Mouse (Mus musculus) embryo, embryonic 10.5 days (tissue): Measurements from ENCODE around the gene Knstrn.

Experiments
- DNase-seq: peaks from one replicate; pipeline ENCODE4 v3.0.0-alpha.2; 2015; ENCODE audit warnings: low spot score

Knstrn gene

DNA sequence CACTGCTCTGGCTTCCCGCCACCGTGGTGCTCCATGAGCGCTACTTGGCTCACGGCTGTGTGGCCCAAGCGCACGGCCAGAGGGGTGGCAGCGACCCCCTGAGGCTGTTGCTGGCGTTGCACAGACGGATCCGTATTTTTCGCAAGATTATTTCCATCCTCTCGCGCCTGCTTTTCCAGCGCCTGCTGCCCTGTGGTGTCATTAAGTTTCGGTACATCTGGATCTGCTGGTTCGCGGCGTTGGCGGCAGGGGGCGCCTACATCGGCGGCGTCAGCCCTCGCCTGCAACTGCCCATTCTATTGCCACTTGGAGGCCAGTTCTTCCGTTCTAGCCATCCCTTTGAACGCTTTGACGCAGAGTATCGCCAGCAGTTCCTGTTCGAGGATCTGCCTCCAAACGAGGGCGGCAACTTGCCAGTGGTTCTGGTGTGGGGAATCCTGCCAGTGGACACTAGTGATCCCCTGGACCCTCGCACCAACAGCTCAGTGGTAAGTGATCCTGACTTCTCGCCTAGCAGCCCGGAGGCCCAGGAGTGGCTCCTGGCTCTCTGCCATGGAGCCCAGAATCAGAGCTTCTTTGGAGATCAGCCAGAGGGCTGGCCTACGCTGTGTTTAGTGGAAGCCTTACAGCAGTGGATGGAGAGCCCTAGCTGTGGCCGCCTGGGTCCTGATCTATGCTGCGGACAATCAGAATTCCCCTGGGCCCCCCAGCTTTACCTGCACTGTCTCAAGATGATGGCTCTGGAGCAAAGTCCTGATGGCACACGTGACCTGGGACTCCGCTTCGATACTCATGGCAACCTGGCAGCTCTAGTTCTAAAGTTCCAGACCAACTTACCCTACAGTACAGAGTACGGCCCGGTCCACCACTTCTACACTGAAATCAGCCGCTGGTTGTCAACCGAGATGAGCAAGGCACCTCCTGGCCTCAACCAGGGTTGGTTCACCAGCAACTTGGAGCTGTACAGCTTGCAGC is 23.0 kb upstream of the Knstrn start:
- peak; percentile 63 for DNase-seq

GRCm38 (mm10) chr2:118791591-118792258 is 22.1 kb upstream of the Knstrn start:
- DNase-seq, result no peak

DNA sequence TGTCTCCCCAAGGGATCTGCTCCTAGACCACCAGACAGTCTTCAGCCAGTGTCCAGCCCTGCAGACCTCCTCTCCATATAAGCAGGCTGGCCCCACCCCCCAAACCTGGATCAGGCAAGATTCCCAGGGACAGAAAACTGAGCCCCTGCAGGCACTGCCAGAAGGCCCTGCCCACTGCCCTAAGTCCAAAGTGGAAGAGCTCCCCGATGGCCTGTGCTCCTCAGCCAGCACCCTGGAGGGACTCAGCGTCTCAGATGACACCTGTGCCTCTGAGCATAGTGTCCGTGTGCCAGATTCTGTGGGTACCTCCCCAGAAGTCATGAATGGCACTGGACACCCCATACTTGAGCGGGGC is 21.6 kb upstream of the Knstrn start:
- no peak for DNase-seq

DNA sequence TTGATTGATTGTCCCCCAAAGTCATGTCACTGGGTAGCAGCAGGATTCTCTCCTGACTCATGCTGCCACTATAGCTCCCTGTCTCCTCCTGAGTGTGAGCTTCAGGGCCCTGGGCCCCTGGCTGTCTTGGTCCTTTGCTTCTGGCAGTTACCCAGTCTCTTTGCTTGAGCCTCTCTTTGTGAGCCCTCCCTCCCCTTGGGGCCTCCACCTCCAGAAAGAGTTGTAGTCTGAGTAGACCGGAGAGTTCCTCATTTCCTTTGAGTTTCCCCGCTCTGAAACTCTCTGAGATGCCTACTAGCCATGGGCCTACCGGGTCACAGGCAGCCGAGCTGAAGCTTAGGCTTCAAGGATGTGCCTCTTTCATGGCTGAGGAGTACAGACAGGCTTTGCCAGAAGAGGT is 20.2 kb upstream of the Knstrn start:
- no peak for DNase-seq

DNA sequence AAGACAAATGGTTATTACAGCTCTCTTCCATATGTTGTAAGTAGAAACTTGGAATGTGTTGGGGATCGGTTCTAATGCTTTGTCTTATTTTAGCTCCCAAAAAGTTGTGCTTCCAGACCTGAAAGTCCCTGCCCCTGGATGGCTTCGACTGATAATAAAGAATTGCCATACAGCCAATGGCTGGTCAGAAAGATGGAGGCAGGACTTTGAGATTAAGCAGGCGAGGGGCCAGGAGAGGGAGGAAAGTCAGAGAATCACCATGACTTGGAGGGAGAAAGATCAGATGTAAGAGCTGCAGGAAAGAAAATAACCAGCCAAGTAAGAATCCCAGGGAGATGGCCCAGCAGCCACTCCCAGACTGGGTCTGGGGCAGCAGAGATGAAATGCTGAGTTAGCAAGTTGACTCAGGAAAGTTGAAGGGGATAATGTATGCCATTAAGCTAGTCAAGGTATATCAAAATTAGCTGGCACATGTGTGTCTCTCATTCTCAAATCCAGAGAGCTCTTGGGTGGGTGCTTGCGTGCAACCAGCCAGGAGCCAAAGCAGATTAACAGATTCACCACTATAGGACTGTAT is 11.2 kb upstream of the Knstrn start:
- no peak for DNase-seq

DNA sequence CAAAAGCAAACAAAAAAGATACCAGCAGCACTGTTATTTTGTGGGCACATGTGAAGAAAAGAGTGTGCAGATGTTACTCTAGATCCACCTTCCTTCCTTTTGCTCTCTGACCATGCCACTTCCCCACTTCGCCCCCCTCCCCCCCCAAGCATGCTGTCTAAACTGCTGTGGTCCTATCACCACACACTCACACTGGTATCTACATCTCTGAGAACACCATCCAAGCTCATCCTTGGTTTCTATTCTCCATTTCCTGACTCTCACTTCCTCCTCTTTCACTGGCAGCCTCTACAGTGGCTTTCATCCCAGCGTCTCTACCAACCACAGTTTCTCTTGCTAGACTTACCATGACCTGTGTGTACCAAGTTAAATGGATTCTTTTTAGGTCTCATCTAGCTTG is 9.3 kb upstream of the Knstrn start:
- no peak for DNase-seq

- DNase-seq, result no peak
These were observed 8.7 kb upstream of the Knstrn start for GRCm38 (mm10) chr2:118805137-118805536.

GRCm38 (mm10) chr2:118805756-118806155 is 8.0 kb upstream of the Knstrn start:
- no peak for DNase-seq

DNA sequence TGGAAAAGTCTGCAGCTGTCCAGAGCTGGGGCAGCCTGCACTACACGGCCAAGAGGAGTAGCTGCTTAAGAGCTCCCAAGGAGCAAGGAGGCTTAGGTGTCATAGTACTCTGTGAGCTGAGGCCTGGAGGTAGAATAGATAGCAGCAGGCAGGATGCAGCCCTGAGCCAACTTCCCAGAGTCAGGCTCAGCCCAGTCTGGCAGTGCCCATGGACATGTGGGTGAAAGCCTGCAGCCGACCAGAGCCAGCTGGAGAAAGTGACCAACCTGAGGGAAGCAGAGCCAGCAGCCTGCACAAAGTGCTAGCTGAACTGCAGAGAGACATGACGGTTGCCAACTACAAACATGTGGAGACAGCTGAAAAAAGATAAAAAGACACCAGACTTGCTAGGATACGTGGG is 6.9 kb upstream of the Knstrn start:
- DNase-seq, result no peak

DNA sequence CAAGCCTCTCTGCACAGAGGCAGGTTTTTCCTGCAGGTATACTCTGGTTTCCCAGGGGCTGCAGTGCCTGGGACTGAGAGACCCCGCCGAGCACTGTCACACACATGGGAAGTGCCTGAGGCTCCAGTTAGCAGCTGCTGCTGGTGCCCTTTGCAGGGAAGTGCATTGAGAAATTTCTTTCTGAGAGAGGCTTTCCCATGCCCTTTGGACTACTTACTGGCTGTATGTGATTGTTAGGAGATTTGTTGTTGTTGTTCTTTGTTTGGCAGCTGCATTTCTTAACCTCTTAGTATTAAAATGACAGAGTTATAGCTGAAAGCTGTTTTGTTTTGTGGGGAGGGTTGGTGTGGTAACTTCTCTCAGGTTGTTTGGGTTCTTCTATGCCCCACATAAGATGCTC is 2.9 kb upstream of the Knstrn start:
- DNase-seq, result no peak

DNA sequence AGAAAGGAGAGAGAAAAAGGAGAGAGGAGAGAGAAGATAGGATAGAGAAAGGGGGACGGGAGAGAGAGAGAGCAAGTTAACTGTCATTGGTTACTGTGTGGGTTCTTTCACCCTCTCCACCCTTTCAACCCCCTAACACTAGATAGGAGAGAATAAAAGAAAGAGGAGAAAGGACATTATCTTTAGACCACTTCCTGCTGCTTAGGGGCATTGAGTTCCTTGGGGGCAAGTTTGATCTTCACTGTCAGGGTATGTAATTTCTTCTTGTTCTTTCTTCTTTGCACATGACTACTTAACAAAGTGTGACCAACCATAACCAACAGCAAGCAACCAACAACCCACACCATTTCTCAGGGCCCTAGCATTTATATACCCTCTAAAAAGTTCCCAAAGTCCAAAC is 1.1 kb upstream of the Knstrn start:
- no peak for DNase-seq

GRCm38 (mm10) chr2:118822800-118823199 is 9.0 kb downstream of the Knstrn start:
- no peak for DNase-seq

GRCm38 (mm10) chr2:118824396-118824795 is 10.6 kb downstream of the Knstrn start:
- DNase-seq, result no peak

GRCm38 (mm10) chr2:118829096-118829495 is 15.3 kb downstream of the Knstrn start:
- DNase-seq, result no peak

DNA sequence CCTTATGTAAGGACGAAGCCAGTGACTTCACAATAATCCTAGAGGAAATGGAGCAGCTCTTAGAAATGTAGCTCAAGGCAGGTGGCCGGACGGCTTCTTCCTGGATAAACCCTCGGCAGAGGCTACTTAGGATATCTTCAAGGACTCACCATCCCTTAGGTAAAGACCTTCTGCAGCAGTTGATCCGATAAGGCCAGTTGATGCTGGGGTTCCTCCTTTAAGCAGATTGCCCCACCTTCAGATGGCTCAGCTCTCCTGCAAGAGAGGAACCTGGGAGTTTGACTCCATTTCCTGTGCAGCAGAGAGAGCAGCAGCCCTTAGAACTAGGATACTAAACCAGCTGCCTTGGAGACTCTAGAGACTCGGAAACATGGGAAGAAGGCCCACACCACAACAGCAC is 20.3 kb downstream of the Knstrn start:
- DNase-seq, result no peak

- DNase-seq, result no peak
These were observed 21.3 kb downstream of the Knstrn start for GRCm38 (mm10) chr2:118835115-118835514.

DNA sequence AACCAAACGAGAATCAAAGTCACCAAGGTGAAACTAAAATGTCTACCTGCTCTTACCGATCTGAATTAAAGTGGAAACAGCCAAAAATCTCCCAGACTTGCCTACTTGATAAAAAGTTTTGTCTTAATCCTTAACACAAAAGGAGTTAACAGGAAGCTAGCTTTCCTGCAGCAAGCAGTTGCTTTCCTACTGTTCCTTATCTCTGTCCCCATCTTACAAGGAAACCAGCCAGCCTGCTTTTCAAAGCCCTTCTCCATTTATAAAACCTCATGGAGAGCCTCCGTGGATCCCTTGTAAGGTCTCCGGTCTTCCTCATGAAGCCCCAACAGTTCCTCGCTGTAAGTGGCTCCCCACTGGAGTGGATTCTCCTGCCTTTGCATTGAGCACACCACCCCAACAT is 24.5 kb downstream of the Knstrn start:
- DNase-seq, result no peak

DNA sequence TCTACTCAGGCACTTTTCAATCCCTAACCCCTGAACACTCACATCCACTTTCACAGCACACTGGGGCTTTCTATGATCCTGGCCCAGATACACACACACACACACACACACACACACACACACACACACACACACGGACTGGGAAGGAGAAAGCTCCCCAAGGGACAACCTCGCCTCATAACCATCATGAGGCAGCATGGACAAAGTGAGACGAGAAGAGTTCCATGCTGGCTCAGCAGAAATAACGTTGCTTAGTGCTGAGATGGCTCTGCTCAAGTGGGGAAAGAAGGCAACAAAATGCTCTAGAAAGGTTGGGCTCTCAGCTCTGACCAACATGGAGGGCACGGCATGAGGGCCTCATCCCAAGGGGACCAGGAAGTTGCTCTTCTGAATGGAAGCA is 27.4 kb downstream of the Knstrn start:
- no peak for DNase-seq

DNA sequence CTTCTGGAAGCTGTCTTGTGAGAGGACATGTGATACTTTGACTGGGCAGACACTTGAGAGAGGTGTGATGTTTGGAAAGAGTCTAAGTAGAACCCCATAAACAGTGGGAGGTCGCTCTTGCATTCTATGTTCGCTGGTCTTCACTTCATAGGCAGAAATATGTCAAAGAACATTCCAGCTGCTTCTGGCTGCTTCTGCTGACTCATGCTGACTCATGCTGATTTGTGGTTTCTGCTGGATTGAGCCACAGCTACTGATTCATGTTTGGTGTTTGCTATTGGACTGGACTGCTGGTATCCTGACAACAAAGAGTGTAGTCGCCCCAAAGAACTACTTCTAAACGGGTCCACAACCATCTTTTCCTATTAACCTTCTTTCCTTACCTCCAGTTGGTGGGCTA is 28.0 kb downstream of the Knstrn start:
- no peak for DNase-seq

DNA sequence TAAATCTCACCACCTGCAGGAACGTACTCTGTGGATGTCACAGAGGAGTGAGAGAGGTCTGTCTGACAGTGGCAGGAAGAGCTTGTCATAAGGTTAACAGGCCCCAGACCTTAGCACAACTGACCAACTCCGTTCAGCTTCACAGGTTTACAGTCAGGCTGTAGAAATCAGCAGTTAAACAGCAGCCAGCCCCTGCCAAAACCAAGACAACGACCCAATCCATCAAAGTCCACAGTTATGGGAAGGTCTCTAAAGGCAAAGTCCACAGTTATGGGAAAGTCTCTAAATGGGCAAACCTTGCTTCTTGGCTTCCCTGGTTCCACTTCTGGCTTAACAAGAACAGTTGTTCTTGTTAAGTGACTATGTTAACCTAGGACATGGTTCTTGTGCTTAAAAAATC is 30.6 kb downstream of the Knstrn start:
- DNase-seq, result no peak

DNA sequence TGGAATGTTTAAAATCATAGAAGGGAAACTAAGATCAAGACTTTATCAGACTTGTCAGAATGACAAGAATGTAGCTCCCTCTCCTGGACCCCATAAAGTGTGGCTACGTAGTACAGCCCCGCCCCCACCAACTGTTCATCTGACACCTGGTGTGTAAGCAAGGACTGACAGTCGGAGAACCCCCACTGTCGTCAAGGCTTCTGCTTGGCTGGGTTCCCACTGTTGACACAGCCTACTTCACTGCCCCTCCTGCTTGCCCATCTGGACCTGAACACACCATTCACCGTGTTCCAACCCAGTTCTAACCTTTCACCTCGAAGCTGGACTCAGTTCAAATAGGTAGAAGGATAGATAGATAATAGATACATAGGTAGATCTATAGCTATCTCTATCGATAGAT is 32.4 kb downstream of the Knstrn start:
- no peak for DNase-seq

DNA sequence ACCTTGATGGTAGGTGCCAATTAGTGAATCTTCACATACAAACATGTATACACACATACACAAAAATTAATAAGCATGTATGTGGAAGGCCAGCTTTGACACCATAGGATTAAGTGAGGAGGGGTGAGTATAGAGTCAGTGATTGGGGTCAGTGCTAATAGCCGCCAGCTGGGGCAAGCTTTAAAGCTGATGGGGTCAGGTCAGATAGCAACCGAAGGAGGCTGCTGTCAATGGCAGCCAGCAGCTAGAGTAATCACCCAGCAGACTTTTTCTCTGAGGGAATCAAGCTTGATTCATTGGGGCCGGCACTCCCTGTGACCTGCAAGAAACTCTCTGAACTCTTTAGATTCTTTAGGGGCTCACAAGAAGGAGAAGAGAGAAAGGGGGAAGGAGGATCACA is 38.0 kb downstream of the Knstrn start:
- peak; percentile 60 for DNase-seq
